ENCODE assay signal across 8 mouse cellular contexts in genomic region chr1:34432776-34433481, GRCm38 (mm10). TPM values are rescaled to one million over a fixed set of nuclear protein-coding genes. Genes with fewer than 3 reads are reported as not detected.
DNase-seq lines count a peak whose midpoint lies in the region; ATAC-seq and TF ChIP-seq lines count a peak whose summit lies in the region.

No protein-coding gene starts in this region.

- peaks cover 3% of the 10 kb centered on the region for H3K4me1 ChIP-seq in intestine, embryonic 14.5 days (replicated peaks; ENCODE audit: control insufficient read depth, insufficient read depth, low read length)
- peaks cover 0 to 4% of the 10 kb centered on the region in 2 experiments; a peak in 1 of 4 replicates for H3K4me1 ChIP-seq in liver, embryonic 14.5 days (replicated peaks; ENCODE audit: control insufficient read depth in 2 of 2, insufficient read depth in 2 of 2, low read length in 1 of 2)

- 0 out of 2 replicates have a peak, but pooled peaks cover 3% of the 10 kb centered on the region for H3K36me3 ChIP-seq in intestine, embryonic 14.5 days (ENCODE audit: control insufficient read depth, insufficient read depth, low read length)
- H3K36me3 ChIP-seq in liver, embryonic 14.5 days (replicated peaks; ENCODE audit: control insufficient read depth, insufficient read depth, low read depth): no peaks in the 10 kb centered on the region

- peak overlapping the region; percentile 44; the same call in 1 of the 2 replicates for H3K27ac ChIP-seq in intestine, embryonic 14.5 days (ENCODE audit: low read depth)
- no peak overlapping the region for H3K27ac ChIP-seq in liver, embryonic 14.5 days

- peak overlapping the region; percentile 27 for H3K4me3 ChIP-seq in intestine, embryonic 14.5 days (ENCODE audit: low read depth, low read length)
- H3K4me3 ChIP-seq in liver, embryonic 14.5 days (ENCODE audit: insufficient read depth in 1 of 2, low read depth in 2 of 2, low read length in 2 of 2): peak overlapping the region; percentile 54 to 75

- 0 out of 2 replicates have a peak, but pooled peaks have one; percentile 29 for ATAC-seq in intestine, embryonic 14.5 days (replicated peaks; ENCODE audit: low FRiP score, low TSS enrichment, low read depth)
- peak; percentile 23; the same call in 1 of the 2 replicates for ATAC-seq in liver, embryonic 14.5 days (ENCODE audit: insufficient read depth)

- no peaks in the 10 kb centered on the region for H3K27me3 ChIP-seq in intestine, embryonic 14.5 days (replicated peaks; ENCODE audit: control insufficient read depth, insufficient read depth, low read length)
- no peaks in the 10 kb centered on the region for H3K27me3 ChIP-seq in liver, embryonic 14.5 days (ENCODE audit: control insufficient read depth, insufficient read depth, low read length)

- no peak for TF ChIP-seq CTCF in liver, embryonic 14.5 days (IDR thresholded peaks at IDR 0.05; ENCODE audit: low read depth)

- H3K9ac ChIP-seq in intestine, embryonic 14.5 days (ENCODE audit: low read length): peak overlapping the region; percentile 36
- H3K9ac ChIP-seq in liver, embryonic 14.5 days (replicated peaks): peak overlapping the region; percentile 38

- peak overlapping the region; percentile 48 for H3K4me2 ChIP-seq in intestine, embryonic 14.5 days (ENCODE audit: low read length)
- H3K4me2 ChIP-seq in liver, embryonic 14.5 days (ENCODE audit: low read depth): peak overlapping the region; percentile 87

- TF ChIP-seq EP300 in liver, embryonic 14.5 days (IDR thresholded peaks at IDR 0.05; ENCODE audit: low read depth): no peak

- DNase-seq in layer of hippocampus, postnatal 25 days (ENCODE audit: extremely low spot score in 1 of 2, low spot score in 1 of 2): peak; percentile 18 to 23
- DNase-seq in layer of hippocampus, adult 11-12 months (ENCODE audit: low spot score): no peak
- peak; percentile 16 for DNase-seq in brain, embryonic 18.5 days (ENCODE audit: low read depth, low spot score)
- peak; percentile 52 for DNase-seq in forelimb bud, embryonic 11.5 days (ENCODE audit: low read depth, low spot score)
- peak; percentile 83 for DNase-seq in intestine, embryonic 14.5 days (ENCODE audit: low spot score)
- DNase-seq in liver, embryonic 14.5 days (ENCODE audit: low read depth in 3 of 3, low spot score in 3 of 3): peak in 1 of 3 experiments; percentile 52
- peak; percentile 73 for DNase-seq in neural tube, embryonic 10.5 days (ENCODE audit: extremely low spot score, low spot score)
- DNase-seq in thymus, postnatal 36 days: peak; percentile 37 to 41

- H3K9me3 ChIP-seq in intestine, embryonic 14.5 days (ENCODE audit: control insufficient read depth, low read length): peaks cover 24% of the 10 kb centered on the region
- H3K9me3 ChIP-seq in liver, embryonic 14.5 days (ENCODE audit: control insufficient read depth, low read length): peaks cover 7% of the 10 kb centered on the region

- 14% methylated on average over 35 of the region's 35 CpGs for WGBS in intestine, embryonic 14.5 days
- WGBS in liver, embryonic 14.5 days (ENCODE audit: insufficient replicate concordance): 23% methylated on average over 35 of the region's 35 CpGs

RNA-seq across cellular contexts. Expression of gene Ccdc115, which starts 6.5 kb away (rescaled TPM):
- total RNA-seq in layer of hippocampus, postnatal 25 days (2021): 10 to 100 TPM; 17.6 to 18.4 TPM
- polyA plus RNA-seq in intestine, embryonic 14.5 days (2014; fragmentation: Nextera tagmentation; extraction: Ambion mirVana): 59.6 and 60.0 TPM in 2 replicates
- polyA plus RNA-seq in liver, embryonic 14.5 days (2012; rRNA removed): 13.2 and 21.3 TPM in 2 replicates
- 21.6 and 23.1 TPM in 2 replicates for polyA plus RNA-seq in liver, embryonic 14.5 days (2014; fragmentation: Nextera tagmentation; extraction: Ambion mirVana)

RNA-seq across cellular contexts. Expression of gene Imp4, which starts 6.7 kb away (rescaled TPM):
- total RNA-seq in layer of hippocampus, postnatal 25 days (2021): 10 to 100 TPM; 31.4 to 35.8 TPM
- polyA plus RNA-seq in intestine, embryonic 14.5 days (2014; fragmentation: Nextera tagmentation; extraction: Ambion mirVana): 120 and 126 TPM in 2 replicates
- polyA plus RNA-seq in liver, embryonic 14.5 days (2012; rRNA removed): 8.9 and 21.2 TPM in 2 replicates
- polyA plus RNA-seq in liver, embryonic 14.5 days (2014; fragmentation: Nextera tagmentation; extraction: Ambion mirVana): 56.8 and 59.6 TPM in 2 replicates

RNA-seq across cellular contexts. Expression of gene Ptpn18, which starts 26.6 kb away (rescaled TPM):
- 1 to 10 TPM; 4.3 to 5.6 TPM for total RNA-seq in layer of hippocampus, postnatal 25 days (2021)
- 19.3 and 22.1 TPM in 2 replicates for polyA plus RNA-seq in intestine, embryonic 14.5 days (2014; fragmentation: Nextera tagmentation; extraction: Ambion mirVana)
- 12.6 and 26.4 TPM in 2 replicates for polyA plus RNA-seq in liver, embryonic 14.5 days (2012; rRNA removed)
- polyA plus RNA-seq in liver, embryonic 14.5 days (2014; fragmentation: Nextera tagmentation; extraction: Ambion mirVana): 18.3 and 23.8 TPM in 2 replicates
